Mouse (Mus musculus): ENCODE measurements around the gene Cd79a.
"Not testable (repeated sequence)": the region's sequence is repeated elsewhere in the genome, so short reads cannot be mapped to it uniquely, and the experiment has no call there.

Gene Cd79a

GRCm38 (mm10) chr7:24886308-24886633 is 10.9 kb upstream of the Cd79a start:
- no peak for DNase-seq

- DNase-seq: no peak
Observed at GRCm38 (mm10) chr7:24887096-24887495, 10.1 kb upstream of the Cd79a start.

DNA sequence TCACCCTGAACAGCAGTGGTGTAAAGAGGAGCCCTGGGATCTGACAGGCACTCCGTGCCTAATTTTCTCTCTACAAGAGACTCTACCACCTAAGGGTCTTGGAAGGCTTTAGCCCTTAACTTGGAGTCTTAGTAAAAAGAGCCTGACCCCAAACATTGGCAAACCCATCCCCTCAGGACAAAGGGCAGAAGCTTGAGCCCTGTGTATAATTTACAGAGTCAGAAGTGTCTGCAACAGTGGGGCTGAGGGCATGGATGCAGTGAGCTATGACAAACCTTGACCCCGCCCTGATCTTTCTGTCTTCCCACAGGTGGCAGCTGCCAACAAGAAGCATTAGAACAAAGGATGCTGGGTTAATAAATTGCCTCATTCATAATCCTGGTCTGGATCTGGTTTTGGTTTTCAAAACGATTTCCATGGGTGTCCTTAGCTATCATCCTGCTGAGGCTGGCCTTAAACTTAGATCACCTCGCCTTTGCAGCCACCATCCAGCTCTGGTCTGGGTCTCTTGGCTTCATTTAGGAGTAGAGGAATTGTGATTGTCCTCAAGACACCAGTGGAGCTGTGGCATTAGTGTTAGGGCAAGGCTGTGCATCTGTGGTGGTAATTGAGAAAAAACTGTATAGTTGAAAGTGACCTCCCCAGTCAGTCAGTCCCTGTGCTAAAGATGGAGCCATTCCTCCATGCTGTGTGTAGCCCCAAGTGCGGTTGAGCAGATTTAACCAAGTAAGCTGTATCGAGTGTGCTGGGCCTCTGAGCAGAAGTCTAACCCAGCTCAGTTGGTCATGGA is 7.6 kb upstream of the Cd79a start:
- DNase-seq: no peak

- DNase-seq: peak; percentile 87
Observed at GRCm38 (mm10) chr7:24890281-24891216, 6.6 kb upstream of the Cd79a start.

DNA sequence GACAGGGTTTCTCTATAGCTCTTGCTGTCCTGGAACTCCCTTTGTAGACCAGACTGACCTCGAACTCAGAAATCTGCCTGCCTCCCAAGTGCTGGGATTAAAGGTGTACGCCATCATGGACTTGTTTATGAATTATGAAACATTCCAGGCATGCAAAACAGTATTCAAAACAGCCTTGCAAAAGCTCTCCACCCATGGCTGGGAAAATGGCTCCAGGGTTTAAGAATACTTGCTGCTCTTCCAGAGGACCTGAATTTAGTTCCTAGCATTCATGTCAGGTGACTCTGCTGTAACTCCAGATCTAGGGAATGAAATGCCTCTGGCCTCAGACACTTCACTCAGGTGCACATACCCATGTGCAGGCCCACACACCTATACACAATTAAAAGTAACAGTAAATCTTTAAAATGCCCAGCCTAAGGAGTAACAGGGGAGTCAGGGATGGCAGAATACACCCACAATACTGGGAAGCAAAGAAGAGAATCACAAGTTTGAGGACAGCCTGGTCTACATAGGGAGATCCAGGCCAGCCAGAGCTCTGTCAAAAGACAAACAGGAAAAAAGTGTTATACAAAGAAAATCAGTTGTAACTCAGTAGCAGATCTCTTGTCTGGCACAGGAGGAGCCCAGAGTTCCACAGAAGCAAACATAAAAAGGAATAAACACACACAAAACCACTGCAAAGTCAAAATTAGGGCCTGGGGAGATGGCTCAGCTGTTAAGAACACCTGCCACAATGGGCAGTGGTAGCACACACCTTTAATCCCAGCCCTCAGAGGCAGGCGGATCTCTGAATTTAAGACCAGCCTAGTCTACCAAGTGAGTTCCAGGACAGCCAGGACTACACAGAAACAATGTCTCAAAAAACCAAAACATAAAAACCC is 5.7 kb upstream of the Cd79a start:
- DNase-seq: no peak

DNA sequence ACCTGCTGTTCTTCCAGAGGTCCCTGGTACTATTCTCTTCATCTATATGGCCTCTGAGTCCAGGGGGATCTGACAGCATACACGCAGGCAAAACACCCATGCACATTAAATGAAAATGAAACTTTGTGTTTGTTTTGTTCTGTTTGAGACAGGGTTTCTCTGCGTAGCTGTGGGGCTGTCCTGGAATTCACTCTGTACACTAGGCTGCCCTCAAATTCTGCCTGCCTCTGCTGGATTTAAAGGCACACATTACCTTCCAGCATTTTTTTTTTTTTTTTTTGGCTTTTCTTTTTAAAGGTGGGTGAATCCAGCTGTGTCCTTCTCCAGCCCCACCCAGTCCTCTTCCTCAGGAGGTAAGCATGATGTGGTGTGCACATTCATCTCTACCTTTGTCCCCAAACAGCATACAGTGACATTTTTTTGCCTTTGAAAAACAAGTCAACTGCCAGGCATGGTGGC is 5.0 kb upstream of the Cd79a start:
- no peak for DNase-seq

- not testable (repeated sequence) for DNase-seq
Observed at GRCm38 (mm10) chr7:24895749-24896148, 1.4 kb upstream of the Cd79a start.

DNA sequence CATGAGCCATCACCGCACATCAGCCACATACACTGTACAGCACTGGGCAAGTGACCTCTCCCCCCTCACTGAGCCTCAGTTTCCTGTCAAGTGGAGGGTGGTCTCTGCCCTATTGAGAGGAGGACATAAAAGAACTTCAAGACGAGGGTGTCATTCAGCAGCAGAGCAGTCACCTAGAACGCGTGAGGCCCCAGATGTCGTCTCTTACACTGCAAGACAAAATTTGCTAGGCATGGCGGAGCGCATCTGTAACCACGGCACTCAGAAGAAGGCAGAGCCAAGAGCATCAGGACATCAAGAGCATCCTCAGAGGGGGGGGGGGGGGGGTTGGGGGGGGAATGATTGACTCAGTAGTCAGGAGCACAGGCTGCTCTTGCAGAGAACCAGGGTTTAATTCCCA is 912 bp upstream of the Cd79a start:
- no peak for DNase-seq

- DNase-seq: no peak
Observed at GRCm38 (mm10) chr7:24897959-24898358, 778 bp downstream of the Cd79a start.

DNA sequence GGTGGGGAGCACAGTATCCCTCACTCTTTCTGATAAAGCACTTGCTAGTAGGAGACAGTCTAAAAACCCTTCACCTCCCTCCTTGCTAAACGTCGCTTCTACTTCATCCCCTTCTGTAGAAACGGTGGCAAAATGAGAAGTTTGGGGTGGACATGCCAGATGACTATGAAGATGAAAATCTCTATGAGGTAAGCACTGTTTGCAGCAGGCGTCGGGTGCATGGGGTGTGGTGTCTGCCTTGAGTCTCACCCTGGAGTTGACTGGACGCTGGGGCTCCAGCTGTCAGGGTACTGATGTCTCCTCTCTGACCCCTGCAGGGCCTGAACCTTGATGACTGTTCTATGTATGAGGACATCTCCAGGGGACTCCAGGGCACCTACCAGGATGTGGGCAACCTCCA is 3.9 kb downstream of the Cd79a start:
- no peak for DNase-seq

- peak; percentile 70 for DNase-seq
Observed at GRCm38 (mm10) chr7:24901842-24902241, 4.7 kb downstream of the Cd79a start.

- DNase-seq: peak; percentile 33
Observed at GRCm38 (mm10) chr7:24902264-24902629, 5.1 kb downstream of the Cd79a start.

DNA sequence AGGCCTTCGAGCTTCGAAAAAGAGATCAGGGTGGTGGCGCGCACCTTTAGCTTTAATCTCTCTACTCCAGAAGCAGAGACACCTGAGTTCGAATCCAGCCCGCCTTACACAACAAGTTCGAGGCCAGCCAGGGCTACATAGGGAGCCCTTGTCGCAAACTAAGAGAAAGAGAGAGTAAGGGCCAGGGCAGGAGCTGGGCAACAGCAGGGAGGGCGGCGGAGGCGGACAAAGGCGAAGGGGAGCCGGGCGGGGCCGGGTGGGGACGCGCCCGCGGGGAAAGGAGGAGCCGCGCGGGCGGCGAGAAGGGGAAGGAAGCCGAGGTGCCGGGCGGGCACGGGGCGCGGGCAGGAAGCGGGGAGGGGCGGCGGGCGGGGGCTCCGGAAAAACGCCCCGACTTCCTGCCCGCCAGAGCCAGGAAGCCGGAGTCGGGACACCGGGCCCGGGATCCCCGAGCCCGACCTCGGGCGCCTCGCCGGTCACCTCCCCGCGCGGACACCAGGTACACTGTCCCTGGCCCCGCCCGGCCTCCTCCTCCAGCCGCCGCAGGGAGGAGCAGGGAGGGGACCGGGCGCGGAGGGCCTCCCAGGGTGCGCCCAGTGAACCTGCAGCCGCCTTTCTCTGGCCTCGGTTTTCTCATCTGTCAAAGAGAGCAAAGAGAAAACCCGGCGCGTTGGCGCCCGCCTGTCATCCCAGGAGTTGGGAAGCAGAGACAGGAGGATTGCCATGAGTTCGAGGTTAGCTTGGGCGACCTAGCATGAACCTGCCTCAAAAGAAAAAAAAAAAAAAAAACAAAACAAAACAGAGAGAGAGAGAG is 5.7 kb downstream of the Cd79a start, which contains the start of gene Arhgef1:
TSS of gene Arhgef1 (plus strand) at position 283 of the 814 bp plus-strand sequence.
- peak; percentile 61 for DNase-seq

- DNase-seq: no peak
Observed at GRCm38 (mm10) chr7:24903444-24903825, 6.3 kb downstream of the Cd79a start.

DNA sequence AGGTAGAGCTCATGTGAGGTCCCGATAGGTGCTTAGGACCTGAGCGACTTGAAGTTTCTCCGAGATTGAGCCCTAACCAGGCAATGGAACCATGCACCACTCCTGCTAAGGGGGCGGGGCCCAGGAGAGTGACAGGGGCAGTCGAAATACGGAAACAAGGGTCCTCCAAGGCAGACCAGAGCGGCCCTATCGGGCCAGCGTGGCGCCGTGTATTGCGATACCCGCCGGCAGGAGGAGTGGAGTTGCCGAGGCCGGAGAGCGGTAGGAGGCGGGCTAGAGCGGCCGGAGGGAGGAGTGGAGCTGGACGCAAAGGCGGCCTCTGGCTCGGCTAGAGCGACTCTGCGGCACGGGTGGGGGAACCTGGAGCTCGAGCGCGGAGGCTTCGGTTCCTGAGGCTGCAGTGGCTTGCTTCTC is 6.9 kb downstream of the Cd79a start:
- DNase-seq: peak; percentile 99

DNA sequence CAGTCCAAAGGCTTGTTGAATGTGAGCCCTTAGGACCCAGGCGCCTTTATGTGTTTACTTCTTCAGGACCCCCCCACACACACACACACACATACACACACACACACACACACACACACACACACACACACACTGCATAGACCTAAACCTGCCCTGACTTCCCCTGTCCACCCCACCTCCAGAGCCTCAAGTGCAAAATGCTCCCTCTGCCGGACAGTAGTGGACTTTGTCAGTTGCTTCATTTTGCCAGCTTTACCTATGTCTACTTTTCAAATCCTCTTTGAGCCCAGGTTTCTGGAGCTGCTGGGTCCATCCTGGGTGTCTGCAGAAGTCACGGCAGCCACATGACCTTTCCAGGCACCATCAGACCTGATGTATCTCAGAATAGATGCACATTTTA is 7.8 kb downstream of the Cd79a start:
- DNase-seq: peak; percentile 87

GRCm38 (mm10) chr7:24906551-24906950 is 9.4 kb downstream of the Cd79a start:
- no peak for DNase-seq

GRCm38 (mm10) chr7:24907211-24907748 is 10.1 kb downstream of the Cd79a start:
- no peak for DNase-seq

DNA sequence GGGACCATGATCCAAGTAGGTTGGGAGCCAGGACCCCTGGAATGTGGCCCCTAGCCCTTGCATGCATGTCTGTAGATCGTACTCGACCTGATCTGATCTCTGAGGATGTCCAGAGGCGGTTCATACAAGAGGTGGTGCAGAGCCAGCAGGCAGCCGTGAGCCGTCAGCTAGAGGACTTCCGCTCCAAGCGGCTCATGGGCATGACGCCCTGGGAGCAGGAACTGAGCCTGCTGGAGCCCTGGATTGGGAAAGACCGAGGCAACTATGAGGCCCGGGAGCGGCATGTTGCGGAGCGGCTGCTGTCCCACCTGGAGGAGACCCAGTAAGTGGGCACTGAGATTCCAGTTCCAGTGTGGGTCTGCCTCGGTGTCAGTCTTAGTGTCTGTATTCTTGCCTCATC is 15.3 kb downstream of the Cd79a start:
- DNase-seq: no peak

DNA sequence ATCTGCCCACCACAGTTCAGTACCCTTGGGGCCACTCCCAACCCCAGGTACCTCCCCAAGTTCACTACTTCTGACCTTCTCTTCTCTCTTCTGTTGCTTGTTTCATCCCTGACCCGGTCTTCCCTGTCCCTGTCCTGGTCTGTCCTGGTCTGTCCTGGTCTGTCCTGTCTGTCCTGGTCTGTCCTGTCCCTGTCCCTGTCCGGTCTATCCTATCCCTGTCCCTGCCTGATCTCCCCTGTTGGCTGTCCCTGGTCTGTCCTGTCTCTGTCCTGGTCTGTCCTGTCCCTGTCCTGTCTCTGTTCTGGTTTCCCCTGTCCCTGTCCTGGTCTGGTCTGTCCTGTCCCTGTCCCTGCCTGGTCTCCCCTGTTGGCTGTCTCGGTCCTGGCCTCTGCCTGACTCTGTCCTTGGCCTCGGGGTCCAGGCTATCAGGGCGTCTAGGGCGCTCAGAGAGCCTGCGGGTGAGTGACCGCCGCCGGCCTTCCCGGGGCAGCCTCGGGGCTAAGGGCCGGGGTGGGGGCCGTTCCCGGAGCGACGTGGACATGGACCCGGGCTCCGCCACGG is 21.7 kb downstream of the Cd79a start:
- DNase-seq: no peak

GRCm38 (mm10) chr7:24919728-24920127 is 22.5 kb downstream of the Cd79a start:
- DNase-seq: no peak
